Mouse (Mus musculus): ENCODE results near the gene Selenom.

- TF ChIP-seq CTCF (IDR thresholded peaks at IDR 0.05; ENCODE audit: extremely low read depth, insufficient read depth, low read length) (no peak), POLR2A (IDR thresholded peaks at IDR 0.05; ENCODE audit: extremely low read depth, insufficient read depth, low read length) (no peak)
These were observed 17.8 kb downstream of the Selenom start for GRCm38 (mm10) chr11:3532101-3532931.
